Mouse (Mus musculus): ENCODE measurements around the gene Fermt2. TPM values are rescaled to one million over a fixed set of nuclear protein-coding genes. Genes with fewer than 3 reads are reported as not detected.

Fermt2 gene
- polyA plus RNA-seq (2012; ENCODE audit: insufficient read depth, insufficient read length, missing spikeins): 69.7 and 110 TPM in 2 replicates

DNA sequence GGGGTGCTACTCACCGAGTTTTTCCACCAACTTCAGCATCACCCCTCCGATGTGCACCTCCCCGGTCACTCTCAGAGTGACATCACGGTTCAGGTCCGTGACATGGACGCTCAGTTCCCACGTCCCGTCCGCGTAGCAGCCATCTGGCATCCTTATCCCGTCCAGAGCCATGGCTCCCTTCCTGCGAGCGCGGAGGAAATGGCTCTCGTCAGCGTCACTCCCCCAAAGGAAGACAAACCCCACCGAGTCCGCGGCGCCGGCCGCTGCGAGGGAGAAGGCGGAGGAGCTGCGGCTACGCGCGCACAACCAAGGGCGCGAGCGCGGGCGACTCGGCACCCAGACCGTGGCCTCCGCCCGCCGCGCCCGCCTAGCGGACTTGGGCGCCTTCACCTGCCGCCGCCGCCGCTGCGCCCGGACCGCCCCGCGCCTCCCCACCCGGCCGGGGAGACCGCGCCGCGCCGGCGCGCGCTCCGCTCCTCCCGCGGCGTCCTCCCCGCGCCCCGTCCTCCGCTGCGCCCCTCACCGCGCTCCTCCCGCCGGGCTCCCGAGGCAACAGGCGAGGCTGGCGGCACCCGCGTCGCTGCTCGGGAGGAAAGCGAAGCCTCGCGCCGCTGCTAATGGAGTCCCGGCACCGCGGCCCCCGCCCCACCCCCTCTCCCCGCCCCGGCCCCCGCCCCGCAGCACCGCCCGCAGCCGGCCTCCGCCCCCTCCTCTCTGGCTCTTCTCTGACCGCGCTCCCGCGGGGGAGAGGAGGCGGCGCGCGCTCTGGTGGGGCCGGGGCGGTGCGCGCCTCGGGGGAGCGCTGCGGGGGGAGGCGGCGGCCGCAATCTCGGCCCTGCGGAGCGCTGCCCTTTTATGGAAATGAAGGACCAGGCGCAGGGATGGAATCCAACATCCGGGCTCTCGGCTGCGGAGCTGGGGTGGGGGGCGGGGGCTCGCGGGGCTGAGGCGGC lies at the start of gene Fermt2:
Fermt2 (minus strand) TSS at position 708 of the 953 bp plus-strand sequence.
- Histone ChIP-seq H3K4me3 (ENCODE audit: insufficient read depth, low read depth, low read length) (peak within 1 kb of the TSS; percentile 82), H3K4me1 (ENCODE audit: control insufficient read depth, insufficient read depth, insufficient read length, low read length) (peaks cover 17% of the 10 kb centered on the region), H3K27ac (replicated peaks; ENCODE audit: low read depth, low read length) (peak within 1 kb of the TSS; percentile 97)

DNA sequence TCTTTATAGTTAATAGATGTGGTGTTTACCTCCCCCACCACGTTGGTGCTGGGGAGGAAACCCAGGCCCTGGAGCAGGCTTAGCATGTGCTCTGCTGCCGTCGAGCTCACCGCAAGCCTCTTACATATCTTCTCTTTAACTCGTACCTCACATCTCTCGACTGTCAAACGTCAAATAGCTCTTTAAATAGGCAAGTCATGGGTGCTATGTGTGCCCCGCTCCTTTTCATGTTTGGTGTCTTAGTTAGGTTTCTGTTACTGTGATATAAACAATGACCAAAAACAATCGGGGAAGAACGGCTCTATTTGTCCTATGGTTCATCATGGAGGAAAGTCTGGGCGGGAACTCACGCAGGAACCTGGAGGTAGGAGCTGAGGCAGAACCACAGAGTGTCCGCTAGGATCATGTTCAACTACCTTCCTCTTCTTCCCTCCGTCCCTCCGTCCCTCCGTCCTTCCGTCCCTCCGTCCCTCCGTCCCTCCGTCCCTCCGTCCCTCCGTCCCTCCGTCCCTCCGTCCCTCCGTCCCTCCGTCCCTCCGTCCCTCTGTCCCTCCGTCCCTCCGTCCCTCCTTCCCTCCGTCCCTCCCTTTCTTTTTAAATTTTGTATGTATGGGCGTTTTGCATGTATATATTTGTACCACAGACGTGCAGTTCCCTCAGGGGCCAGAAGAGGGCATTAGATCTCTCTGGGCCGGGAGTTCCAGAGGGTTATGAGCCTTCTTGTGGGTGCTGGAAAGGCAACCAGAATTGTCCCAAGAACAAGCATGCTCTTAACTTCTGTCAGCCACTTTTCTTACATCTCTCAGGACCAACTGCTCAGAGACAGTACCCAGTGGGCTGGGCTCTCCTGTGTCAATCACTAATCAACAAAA lies 36.4 kb upstream of the Fermt2 start:
- Histone ChIP-seq H3K4me3 (ENCODE audit: insufficient read depth, low read depth, low read length) (peak overlapping the region; percentile 23), H3K27ac (replicated peaks; ENCODE audit: low read depth, low read length) (peak overlapping the region; percentile 49), H3K4me1 (ENCODE audit: control insufficient read depth, insufficient read depth, insufficient read length, low read length) (peaks cover 12% of the 10 kb centered on the region)

DNA sequence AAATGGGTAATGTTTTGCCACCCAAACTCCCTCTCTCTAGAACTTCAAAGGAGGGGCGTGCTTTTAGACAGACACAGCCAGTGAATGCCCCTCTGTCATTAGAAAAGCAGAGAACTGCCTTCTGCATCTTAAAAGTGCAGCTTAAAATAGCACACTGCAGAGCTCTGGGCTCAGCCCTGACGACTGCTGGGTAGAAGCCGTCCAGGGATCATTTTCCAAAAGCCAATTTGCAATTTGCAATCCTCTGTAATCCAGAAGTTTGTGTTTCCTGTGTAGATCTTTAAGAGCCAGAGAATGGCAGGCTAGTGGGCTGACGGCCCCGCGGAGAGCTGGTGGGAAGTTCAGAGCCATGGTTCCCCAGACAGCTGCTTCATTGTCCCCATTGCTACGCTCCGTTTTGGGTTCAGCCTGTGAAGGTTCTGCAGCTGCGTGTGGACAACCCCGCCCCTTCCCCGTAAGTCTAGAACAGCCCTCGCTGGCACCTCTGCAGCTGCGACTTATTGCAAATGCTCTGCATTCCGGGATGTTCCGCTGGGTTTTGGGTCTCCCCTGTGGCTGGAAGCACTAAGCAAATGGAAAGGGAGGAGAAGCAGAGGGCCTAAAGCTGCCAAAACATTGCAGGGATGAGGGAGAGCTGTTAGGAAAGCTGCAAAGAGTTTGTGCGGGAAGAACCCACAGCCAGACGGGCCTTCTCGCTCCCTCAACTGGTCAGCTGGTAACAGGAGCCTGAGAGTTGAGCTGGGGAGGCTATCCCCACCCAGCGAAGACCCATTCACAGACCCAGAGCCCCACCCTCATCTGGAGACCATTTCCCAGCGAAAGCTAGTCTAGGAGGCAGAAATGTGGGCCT lies 35.5 kb upstream of the Fermt2 start:
- Histone ChIP-seq H3K27ac (replicated peaks; ENCODE audit: low read depth, low read length) (peak overlapping the region; percentile 49), H3K4me3 (ENCODE audit: insufficient read depth, low read depth, low read length) (peak overlapping the region; percentile 38), H3K4me1 (ENCODE audit: control insufficient read depth, insufficient read depth, insufficient read length, low read length) (peaks cover 12% of the 10 kb centered on the region)

DNA sequence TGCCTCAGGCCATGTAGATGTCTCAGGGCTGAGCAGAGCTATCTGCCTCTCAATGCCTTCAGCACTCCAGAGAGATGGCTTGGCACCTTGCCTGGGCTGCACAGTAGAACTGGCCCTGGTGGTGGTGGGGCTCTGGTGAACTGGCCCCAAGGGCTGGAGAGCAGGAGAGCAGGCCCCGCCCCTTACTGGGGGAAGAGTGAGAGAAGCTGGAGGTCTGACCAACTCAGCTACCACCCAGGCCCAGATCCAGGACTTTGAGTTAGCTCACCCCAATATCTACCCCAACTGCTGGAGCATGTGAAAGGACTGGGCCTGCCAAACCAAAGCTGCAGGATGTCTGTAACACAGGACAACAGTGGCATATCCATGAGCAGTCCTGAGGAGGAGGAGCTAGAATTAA lies 33.7 kb upstream of the Fermt2 start:
- H3K27ac ChIP-seq (replicated peaks; ENCODE audit: low read depth, low read length): peak overlapping the region; percentile 28; the same call in 1 of the 2 replicates
- peaks cover 12% of the 10 kb centered on the region for H3K4me1 ChIP-seq (ENCODE audit: control insufficient read depth, insufficient read depth, insufficient read length, low read length)
- H3K4me3 ChIP-seq (ENCODE audit: insufficient read depth, low read depth, low read length): peak overlapping the region; percentile 18; the same call in 1 of the 2 replicates

DNA sequence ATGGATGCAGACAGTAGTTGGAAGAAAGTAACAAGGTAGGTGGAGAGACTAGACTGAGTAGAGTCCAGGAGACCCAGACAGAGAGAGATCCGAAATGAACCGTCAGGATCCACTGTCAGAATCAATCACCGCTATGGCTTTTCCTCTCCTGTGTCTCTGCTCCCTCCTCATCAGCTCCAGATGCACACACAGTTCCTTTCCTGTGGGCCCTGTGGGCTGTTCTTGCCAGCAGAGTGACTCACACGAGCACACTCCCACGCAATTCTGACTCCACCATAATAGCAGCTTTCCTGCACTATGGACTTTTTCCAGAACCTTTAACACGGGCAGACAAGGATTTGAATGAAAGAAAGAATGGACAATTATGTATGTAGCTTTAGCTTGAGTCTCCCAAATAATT lies 31.8 kb upstream of the Fermt2 start:
- H3K27ac ChIP-seq (replicated peaks; ENCODE audit: low read depth, low read length): no peak overlapping the region
- no peak overlapping the region for H3K4me3 ChIP-seq (ENCODE audit: insufficient read depth, low read depth, low read length)

DNA sequence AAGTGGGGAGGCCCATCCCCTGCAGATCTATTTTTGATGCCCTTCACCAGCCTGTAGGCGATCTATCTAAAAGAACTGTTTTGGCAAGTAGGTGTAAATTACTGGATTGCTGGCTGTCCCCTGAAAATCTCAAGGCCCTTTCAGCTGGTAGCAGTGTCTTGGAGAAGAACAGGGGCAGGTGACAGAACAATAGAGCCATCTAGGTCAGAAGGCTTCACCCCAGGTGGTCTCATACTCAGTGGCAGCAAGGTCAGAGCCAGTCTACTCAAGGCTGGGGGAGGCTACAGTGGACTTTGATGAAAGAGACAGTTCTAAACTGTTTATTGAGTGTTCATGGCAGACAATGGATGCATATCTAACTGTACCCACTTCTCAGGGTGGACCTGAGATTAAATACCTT lies 29.1 kb upstream of the Fermt2 start:
- Histone ChIP-seq H3K27ac (replicated peaks; ENCODE audit: low read depth, low read length) (no peak overlapping the region), H3K4me3 (ENCODE audit: insufficient read depth, low read depth, low read length) (no peak overlapping the region), H3K4me1 (ENCODE audit: control insufficient read depth, insufficient read depth, insufficient read length, low read length) (peaks cover 8% of the 10 kb centered on the region; the same call in 1 of the 2 replicates)

More for the DNA sequence above, 31.8 kb upstream of the Fermt2 start:
- peaks cover 12% of the 10 kb centered on the region for H3K4me1 ChIP-seq (ENCODE audit: control insufficient read depth, insufficient read depth, insufficient read length, low read length)

DNA sequence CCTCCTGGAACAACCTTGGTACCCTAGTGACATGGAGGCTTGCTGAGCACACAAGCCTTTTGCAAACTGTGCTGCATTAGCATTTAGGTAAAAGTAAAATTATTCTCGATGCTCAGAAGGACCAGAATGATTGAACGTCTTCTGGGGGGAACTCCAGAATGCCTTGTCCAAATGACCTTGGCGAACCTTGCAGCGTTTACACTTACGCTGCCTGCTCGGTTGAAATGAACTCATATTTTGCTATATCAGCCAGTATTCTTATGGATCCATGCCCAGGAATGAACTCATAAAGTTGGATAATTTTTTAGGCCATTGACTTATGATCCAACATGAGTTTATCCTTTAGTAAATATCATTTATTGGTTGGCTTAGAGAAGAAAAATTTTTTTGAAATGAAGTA lies 24.4 kb upstream of the Fermt2 start:
- Histone ChIP-seq H3K4me3 (ENCODE audit: insufficient read depth, low read depth, low read length) (no peak overlapping the region), H3K27ac (replicated peaks; ENCODE audit: low read depth, low read length) (peak overlapping the region; percentile 64), H3K4me1 (ENCODE audit: control insufficient read depth, insufficient read depth, insufficient read length, low read length) (peaks cover 9% of the 10 kb centered on the region; the same call in 1 of the 2 replicates)

DNA sequence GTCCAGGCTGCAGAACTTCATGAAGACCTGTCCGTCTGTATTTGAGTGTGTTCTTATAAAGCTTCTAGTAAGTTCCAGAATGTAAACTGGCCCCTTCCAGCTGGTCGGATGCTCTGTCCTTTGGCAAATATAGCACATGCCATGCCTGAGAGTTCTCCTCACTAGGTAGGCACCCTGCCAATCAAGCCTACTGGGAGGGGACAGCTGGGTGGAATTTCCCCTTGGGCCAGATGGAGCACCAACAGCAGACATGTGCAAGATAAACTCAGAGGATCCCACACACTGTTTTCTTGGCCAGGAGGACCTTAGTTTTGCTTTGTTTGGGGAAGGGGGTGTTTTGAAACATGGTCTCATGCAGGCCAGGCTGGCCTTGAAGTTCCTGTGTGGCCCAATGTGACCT lies 23.9 kb upstream of the Fermt2 start:
- peaks cover 9% of the 10 kb centered on the region; the same call in 1 of the 2 replicates for H3K4me1 ChIP-seq (ENCODE audit: control insufficient read depth, insufficient read depth, insufficient read length, low read length)
- H3K4me3 ChIP-seq (ENCODE audit: insufficient read depth, low read depth, low read length): no peak overlapping the region
- H3K27ac ChIP-seq (replicated peaks; ENCODE audit: low read depth, low read length): peak overlapping the region; percentile 83

DNA sequence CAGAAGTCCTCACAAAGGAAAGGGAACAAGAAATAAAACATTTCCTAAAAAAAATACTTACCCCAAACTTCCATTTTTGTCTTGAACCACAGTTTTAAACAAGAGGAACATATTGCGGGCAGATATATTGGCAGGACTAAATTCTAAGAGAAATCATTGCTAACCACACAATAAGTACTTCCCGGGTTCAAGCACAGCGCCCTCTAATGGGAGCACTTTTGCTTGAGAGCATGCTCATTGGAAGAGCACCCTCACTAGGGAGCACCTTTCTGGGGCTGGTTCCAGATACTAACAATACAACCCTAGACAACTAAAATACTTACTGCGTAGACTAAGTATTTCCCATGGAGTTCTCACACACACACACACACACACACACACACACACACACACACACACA lies 22.5 kb upstream of the Fermt2 start:
- peak overlapping the region; percentile 39; the same call in 1 of the 2 replicates for H3K27ac ChIP-seq (replicated peaks; ENCODE audit: low read depth, low read length)
- H3K4me1 ChIP-seq (ENCODE audit: control insufficient read depth, insufficient read depth, insufficient read length, low read length): peaks cover 9% of the 10 kb centered on the region; the same call in 1 of the 2 replicates
- H3K4me3 ChIP-seq (ENCODE audit: insufficient read depth, low read depth, low read length): no peak overlapping the region

DNA sequence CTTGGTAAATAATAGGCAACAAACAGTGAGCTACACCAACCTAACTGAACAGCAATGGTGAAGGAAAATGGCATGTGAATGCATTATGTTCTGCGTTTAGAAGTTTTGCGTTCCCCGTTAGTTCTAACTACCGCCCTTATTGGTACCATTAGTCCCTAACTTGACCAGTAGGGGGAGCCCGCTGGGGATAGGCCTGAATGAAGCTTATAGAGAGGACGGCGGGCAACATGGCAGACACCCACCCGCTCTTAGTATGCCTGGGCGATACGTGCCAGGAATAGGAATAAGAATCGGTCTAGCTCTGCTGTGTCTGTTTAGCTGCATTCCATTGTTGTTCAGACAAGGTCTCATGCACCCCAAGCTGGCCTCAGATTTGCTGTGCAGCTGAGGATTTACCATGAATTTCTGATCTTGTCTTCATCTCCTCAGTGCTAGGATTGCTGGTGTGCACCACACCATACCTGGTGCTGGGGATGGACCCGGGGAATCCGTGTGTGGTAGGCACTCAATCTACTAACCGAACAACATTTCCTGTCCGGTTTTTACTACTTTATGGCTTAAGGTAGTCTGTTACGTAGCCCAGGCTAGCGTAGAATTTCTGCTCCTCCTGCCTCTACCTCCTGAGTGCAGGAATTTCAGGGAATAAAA lies 21.3 kb upstream of the Fermt2 start:
- Histone ChIP-seq H3K4me1 (ENCODE audit: control insufficient read depth, insufficient read depth, insufficient read length, low read length) (peaks cover 11% of the 10 kb centered on the region), H3K4me3 (ENCODE audit: insufficient read depth, low read depth, low read length) (no peak overlapping the region), H3K27ac (replicated peaks; ENCODE audit: low read depth, low read length) (peak overlapping the region; percentile 58)

DNA sequence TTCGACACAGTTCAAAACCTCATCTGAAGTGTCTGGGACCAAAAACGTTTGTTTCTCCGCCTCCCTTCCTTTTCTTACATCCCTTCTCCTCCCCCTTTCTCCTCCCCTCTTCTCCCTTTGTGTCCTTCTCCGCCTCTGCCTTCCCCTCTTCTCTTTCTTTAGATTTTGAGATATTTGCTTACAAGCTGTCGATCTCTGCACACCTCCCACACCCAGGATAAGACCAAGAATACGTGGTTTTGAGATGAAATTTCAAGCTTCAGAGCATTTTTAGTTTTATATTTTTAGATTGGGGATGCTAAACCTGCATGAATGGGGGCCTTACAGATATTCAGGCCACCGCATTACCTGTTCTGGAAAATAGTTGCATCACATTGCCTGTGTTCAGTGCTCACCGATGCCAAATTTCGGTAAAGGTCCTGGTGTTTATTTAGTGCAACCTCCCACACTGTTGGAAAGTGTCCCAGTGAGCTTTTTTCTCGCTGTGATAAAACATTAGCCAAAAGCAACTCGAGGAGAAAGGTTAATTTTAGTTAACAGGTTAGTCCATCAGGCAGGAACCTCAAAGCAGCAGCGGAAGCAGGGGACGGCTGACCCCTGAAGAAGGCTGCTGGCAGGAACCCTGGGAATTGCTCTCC lies 20.2 kb upstream of the Fermt2 start:
- Histone ChIP-seq H3K4me1 (ENCODE audit: control insufficient read depth, insufficient read depth, insufficient read length, low read length) (peaks cover 18% of the 10 kb centered on the region), H3K4me3 (ENCODE audit: insufficient read depth, low read depth, low read length) (no peak overlapping the region), H3K27ac (replicated peaks; ENCODE audit: low read depth, low read length) (peak overlapping the region; percentile 90)

DNA sequence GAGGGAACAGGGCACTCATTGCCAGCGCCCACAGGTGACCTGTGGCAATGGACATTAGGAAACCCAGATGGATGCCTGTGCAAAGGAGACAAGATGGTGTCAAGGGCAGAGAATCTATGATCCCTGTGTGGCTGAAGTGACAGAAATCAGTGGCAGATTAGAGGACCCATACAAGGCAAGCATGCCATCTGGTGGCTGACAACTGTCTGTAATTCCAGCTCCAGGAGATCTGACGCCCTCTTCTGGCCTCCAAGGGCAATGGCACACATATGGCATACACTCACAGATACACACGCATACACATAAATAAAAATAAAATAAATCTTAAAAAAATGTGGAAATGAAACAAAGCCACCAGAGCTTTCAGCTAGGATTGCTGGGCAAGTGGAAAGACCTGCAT lies 18.2 kb upstream of the Fermt2 start:
- no peak overlapping the region for H3K4me3 ChIP-seq (ENCODE audit: insufficient read depth, low read depth, low read length)
- no peak overlapping the region for H3K27ac ChIP-seq (replicated peaks; ENCODE audit: low read depth, low read length)
- H3K4me1 ChIP-seq (ENCODE audit: control insufficient read depth, insufficient read depth, insufficient read length, low read length): peaks cover 16% of the 10 kb centered on the region

DNA sequence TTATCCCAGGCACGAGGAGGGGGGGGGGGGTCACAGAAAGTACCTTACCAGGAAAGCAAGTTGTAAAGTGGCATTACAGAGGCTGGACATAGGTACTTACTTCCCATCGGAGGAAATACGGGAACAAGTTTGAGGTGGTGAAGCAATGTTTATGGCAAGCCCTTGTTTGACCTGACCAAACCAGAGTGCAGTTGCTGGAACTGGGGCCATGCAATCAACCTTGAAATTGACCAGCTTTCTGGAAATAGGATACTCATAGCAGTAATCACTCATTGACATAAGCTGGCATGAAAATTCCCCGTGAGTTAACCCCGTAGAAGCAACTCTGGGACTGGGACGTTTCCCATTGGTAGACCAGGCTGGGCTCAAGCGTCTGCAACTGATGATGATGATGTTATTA lies 15.0 kb upstream of the Fermt2 start:
- Histone ChIP-seq H3K4me3 (ENCODE audit: insufficient read depth, low read depth, low read length) (no peak overlapping the region), H3K4me1 (ENCODE audit: control insufficient read depth, insufficient read depth, insufficient read length, low read length) (peaks cover 13% of the 10 kb centered on the region; the same call in 1 of the 2 replicates), H3K27ac (replicated peaks; ENCODE audit: low read depth, low read length) (no peak overlapping the region)
